Mouse (Mus musculus): ENCODE measurements around the gene Hsd3b7.

GRCm38 (mm10) chr7:127759716-127760115 lies 40.7 kb upstream of the Hsd3b7 start:
- TF ChIP-seq CTCF (IDR thresholded peaks at IDR 0.05; ENCODE audit: extremely low read depth, insufficient read depth, low read length) (no peak), POLR2A (IDR thresholded peaks at IDR 0.05; ENCODE audit: extremely low read depth, insufficient read depth, low read length) (no peak)

Data from cortical plate, adult 2 months (tissue).